Mouse (Mus musculus) urinary bladder, adult 18-20 months (tissue): ENCODE data around the gene Sh3gl3.

Experiments
- DNase-seq, 2 experiments: peaks; one replicate each; pipeline ENCODE4 v3.0.0; 2022; ENCODE audit warnings: low spot score in 2 of 2, mixed read lengths in 2 of 2

Sh3gl3 gene

DNA sequence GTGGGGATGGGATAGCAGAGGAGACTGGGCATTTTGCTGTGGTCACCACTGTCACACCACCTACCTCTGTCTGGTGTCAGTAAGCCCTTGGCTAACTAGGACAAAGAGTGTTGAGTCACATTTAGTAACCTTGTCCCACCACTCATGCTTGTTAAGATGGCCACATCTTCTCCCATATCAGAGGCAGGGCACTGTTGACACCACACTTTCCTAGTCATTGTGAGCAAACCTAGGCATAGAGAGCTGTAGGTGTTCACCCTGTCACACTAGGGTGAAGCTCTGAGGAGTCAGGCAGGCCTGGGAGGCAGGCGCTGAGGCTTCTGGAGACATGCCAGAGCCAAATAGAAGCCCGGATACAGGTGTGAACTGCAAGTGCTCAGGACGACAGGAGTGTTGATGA, at the start of gene Sh3gl3:
Gene Sh3gl3, plus strand, starts transcription at position 301 of the 400 bp plus-strand sequence.
- DNase-seq, result no peak

- no peak for DNase-seq
Measured at GRCm38 (mm10) chr7:82138196-82138595, 35.4 kb upstream of the Sh3gl3 start.

DNA sequence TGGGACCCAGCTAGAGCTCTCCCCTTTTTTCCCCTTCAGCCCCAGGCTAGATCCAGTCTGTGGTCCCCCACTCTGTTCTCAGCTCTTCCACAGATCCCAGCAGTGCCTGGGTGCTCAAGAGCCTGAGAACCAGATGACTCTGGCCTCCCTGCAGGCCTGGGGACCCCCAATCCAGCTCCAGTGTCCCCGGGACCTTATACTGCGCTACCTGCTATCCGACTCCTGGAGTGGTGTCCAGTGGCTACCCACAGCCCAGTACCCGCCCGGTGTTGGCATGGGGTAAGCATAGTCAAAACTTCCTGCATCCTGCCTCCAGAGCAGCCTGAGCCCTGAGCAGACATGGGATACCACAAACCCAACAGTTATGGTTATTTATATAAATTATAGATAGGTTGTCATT, 26.5 kb upstream of the Sh3gl3 start:
- no peak for DNase-seq

DNA sequence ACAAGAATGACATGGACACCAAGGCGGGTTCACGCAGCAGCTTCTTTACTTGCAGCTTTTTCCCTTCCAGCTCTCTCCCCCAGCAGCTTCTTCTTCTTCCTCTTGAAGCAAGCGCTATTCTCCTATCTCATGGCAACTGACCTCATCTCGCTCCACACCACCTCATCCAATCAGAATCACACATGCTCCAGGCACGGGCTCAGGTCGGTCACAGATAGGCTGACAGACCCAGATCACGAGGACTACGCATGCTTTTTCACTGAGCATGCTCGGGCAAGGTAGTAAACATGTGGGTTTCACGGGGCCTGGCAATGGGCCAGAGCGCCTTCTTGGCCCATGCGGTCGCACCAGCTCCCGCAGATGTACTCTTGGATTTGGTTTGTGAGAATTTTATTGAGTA, 9.0 kb upstream of the Sh3gl3 start:
- DNase-seq, result no peak

- DNase-seq, result peak; percentile 36 to 72
Measured at GRCm38 (mm10) chr7:82174571-82175326, 1.1 kb downstream of the Sh3gl3 start.

DNA sequence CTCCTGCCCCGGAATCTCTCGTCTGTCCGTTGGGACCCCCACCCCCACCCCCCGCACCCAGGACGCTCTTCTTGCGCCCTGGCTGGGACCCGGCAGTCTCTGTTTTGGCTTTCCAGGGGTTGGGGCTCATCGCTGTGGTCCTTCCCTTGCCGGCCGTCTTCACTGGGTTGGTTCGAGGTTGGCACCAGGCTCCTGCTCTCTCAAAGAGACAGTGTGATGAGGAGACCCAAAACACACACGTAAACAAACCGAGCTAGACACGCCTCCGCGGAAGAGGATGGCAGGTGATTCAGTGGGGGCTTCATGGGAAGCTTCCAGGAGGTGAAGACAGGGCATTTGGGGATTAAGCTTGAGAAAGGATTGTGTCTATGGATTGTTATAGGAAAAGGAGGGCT, 1.7 kb downstream of the Sh3gl3 start:
- DNase-seq, result peak in 1 of 2 experiments; percentile 8

DNA sequence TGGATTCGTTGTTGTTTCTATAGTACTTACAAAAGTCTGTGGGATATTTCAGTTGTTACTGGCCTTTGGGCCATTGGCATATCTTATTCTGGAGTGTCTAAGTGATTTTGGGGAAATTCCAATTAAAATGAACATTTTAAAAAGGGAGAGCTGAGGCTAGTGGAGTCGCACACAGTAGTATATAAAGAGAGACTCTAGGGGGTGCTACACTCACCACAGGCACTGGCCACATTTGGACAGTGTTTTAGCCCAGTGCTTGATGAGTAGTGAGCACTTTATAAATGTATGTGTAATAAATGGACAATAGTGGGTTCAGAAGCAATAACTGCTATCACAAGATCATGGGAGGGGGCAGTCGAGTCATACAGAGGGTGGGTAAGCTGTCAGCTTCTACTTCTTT, 2.6 kb downstream of the Sh3gl3 start:
- DNase-seq, result no peak

GRCm38 (mm10) chr7:82177336-82177735, 3.7 kb downstream of the Sh3gl3 start:
- no peak for DNase-seq

DNA sequence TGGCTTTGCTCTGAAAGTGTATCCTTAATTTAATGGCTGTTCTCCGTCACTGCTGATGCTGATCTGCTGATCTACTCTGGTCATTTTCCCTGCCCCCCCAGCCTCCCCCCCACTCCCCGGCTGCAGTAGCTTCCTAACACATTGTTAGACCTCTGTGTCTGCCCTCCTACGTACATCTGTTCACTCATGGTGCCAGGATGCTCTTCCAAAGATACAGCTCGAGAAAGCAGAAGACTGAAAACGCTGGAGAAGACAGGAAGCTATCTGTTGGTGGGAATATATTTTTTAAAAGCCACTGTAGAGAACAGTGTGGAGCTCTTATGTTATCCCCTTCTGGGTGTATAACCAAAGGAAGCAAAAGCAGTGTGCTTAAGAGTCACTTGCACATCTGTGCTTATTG, 7.3 kb downstream of the Sh3gl3 start:
- DNase-seq, result no peak

DNA sequence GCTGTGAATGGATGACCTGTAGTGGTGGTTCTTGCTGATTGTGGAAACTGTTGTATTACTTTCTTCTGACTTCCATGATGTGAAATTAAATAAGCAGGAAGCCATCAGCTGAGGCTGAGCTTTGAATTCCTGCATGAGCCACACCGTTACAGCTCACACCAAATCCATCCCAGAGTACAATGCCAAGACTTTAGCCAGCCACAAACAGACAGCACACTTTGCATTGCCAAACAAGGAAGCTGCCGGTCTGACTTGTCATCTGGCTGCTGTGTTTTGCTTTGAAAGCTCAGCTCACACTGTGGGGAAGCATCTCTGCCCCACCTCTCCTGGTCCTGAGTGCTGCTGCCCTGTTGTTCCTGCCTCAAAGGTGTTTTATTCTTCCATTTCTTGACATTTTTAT, 9.1 kb downstream of the Sh3gl3 start:
- DNase-seq, result no peak

DNA sequence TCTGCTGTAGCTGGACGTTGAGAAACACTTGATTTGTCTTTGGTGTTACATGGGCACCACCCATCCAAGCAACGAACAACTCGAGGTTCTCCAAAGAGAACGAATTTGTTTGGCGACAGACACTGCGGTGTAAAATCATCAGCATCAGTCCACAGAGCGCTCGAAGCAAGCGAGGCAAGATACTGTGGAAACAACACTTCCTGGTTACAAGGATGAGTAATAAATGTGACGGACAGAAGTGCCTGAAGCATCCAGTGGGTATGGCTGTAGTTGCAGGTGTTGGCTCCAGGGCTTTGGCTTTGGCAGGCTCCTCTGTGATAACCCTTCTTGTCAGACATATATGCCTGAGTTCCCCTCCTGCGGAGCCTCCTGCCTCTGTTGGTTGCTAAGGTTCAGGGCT, 18.0 kb downstream of the Sh3gl3 start:
- DNase-seq, result no peak

- no peak for DNase-seq
Measured at GRCm38 (mm10) chr7:82192512-82192911, 18.9 kb downstream of the Sh3gl3 start.

DNA sequence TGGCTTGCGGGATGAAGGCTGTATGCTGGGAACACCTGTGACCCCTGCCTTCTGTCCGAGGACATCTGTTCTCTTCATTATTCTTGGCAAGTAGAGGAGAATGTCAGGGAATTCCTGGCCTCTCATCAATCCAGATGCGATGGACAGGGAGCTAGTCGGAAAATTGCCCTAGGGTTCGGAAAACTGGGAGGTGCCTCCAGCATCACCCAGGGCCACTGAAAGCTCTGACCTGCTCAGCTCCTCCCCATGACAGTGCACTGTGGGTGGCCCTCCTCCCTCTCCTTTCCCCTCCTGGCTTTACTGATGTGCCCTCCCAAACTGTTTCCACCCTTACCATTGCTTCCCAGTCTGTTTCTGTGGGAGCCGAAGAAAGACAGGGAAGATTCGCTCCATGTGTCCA, 29.5 kb downstream of the Sh3gl3 start:
- DNase-seq, result no peak

DNA sequence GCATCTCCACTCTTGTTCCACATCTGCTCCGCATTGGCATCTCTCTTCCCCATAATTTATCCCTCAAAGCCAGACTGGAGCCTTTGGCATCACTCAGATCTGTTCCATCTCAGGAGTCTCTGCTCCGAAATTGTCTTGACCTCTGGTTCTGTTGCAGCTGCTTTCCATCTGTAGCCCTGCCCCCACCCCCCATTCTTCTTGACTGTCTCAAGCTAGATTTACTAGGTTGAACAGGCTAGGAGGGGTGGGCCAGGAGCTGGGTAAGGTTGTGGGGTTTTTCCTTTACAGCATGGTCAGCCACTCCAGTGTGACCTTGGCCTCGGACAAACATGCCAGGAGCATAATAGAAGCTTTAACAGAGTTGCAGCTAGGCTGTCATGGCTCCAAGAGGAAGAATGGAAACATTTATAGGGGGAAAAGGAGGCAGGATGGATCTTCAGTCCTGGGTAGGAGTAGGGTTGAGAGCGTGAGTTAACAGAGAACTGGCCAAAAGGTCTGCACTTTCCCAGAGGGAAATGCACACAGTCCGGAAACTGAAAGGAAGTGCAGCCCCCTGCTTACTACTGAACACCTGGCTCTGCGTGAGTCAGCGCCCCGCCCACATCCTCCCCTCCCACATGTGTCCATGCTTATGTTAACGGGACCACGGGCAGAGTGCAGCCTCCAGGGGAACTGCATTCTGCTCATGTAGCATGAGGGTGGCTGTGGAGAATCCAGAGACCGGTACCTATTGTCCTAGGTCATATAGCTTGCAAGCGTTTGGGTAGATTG, 30.6 kb downstream of the Sh3gl3 start:
- no peak for DNase-seq

DNA sequence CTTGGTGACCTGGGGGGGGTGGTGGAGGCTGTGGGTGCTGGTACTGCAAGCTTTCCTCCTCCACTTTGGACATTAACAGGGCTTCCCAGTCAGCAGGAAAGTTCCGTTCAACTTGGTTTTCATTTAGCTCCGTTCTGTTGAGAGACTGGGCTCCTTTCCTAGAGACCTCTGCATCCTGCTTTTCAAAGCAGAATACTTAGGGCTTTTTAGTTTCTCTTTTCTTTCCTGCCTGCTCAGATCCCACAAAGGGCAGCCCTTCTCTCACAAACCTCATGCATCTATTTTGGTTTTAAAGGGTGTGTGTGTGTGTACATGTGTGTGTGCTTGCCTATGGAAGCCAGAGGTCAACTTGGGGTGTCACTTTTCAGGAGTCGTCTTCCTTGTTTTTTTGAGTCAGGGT, 31.3 kb downstream of the Sh3gl3 start:
- DNase-seq, result no peak

- DNase-seq, result no peak
Measured at GRCm38 (mm10) chr7:82206787-82207186, 33.1 kb downstream of the Sh3gl3 start.

DNA sequence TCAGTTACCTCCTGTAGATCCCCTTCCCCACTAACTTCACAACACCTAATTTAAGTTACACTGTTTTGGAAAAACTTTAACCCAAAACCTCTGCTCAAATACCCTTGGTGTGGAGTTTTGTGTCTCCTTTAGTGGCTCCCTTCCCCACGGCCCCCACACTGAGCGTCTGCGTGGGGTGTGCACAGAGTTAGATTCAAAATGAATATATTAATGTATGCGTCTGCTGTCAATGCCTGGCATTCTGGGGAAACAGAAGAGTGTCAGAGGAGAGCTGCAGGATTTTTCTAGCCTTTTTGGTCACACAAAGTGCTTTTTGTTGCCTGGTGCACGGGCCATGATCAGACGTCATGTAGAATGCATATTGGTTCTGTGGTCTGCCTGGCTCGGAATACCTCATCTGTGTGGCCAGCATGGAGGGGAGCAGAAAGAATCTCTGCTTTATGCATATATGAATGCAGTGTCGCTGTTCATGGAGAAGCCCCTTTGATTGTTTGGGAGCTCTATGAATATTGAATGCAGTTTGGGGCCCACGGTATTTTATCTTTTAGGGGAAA, 47.8 kb downstream of the Sh3gl3 start:
- DNase-seq, result no peak

DNA sequence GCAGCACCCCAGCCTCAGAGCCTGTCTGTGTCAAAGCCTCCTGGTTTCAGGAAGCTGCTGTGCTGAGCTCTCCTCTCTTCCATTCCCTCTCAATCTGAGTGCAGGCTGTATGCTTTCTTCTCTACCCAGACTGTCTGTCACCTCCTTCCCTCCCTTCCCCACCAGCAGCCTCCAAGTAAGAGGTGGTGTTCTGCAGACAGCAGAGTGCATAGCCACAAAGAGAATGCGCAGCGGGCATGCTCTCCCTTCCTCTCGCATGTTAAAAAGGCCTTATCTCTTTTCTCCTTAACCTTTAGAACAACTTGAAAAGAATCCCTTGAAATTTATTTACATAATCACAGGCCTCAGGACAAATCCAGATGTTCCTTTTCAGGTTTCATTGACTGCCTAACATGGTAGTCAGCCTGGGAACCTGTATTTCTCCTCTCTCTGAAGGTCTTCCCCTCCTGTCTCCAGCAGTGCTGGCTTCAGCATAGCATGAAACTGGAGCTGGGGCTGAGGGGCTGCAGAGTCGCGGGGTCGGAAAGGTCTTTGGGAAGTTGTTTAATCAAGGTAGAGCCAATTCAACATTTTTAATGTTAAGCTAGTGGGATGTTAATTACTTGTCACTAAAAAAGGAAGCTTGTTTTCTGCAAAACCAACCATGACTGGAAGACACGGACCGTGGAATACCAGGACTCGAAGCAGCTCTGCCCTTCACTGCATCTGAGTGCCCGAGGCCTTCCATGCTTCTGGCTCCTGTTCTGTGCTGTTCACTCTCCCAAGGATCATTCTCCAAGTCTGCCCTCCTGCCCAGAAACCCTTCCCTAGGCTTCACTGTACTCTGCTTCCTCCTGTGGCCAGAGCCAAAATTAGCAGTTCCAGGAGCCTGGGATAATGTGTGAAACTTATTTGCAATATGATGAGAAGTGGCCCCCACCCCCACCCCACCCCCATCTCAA, 50.5 kb downstream of the Sh3gl3 start:
- no peak for DNase-seq

DNA sequence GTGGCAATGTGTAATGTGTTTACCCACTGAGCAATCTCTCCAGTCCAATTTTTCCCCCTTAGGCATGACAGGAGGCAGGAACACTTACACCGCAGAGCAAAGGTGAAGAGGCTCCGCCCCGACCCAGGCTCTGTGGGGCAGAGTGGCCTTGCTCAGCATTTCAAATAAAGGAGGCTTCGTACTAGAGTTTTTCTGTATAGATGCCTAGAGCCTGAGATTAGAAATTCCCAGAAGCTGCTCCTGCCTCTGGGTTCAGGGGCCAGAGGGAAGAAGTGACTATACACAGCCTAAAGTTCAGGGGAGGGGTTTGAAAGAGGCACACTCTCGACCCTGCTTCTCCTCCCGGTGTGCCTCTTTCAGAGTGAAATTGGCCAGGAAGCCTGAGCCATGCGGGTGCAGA, 59.6 kb downstream of the Sh3gl3 start:
- no peak for DNase-seq

DNA sequence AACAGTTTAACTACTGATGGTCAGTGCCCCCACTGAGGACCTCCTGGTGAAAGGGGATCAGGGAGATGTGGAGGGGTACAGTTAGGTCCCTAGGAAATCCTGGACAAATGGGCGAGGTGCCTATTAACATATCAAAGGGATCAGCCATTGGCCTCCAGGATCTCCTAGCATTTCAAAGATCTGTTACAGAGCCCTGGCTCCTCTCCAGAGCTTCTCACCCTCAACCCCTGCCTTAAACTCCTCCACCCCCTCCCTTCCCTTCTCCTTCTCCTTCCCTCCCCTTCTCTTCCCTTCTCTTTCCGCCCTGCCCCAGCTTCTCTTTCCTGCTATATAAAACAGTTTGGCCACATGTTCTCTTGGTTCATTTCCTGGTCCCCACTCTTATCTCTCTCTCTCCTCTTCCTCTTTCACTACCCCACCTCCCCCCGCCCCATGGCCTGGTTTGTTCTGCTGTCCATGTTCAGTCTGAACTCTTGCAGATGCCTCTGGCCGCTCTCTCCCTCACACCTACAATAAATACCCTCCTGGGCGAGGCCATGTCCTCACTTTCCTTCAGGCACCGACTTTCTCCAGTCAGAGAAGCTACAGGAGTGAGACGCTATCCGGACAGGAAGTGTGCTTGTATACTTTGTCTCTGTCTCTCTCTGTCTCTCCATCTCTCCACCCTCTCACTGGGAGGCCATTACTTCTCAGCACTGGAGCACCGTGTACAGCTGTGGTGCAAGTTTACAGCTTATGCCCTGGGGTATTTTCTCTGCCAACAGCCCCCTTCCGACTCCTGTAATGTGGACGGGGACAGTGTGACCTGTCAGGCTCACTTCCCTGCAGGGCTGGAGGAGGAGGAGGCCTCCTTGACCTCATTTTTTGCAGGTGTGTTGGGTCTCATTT, 60.6 kb downstream of the Sh3gl3 start:
- no peak for DNase-seq

GRCm38 (mm10) chr7:82234898-82235290, 61.3 kb downstream of the Sh3gl3 start:
- no peak for DNase-seq
